Comparison of ENCODE assay signal across 12 mouse cellular contexts in genomic region chr3:9552332-9552731, GRCm38 (mm10). TPM values are rescaled to one million over a fixed set of nuclear protein-coding genes. Genes with fewer than 3 reads are reported as not detected.
DNase-seq lines count a peak whose midpoint lies in the region; ATAC-seq and TF ChIP-seq lines count a peak whose summit lies in the region.
"Had no signal": no experiment of that assay in that cellular context is flagged by ENCODE, and none has a peak within 500 bp of the region (broad histone marks: within the 10 kb centered on the region; RNA-seq: fewer than 3 reads in every experiment).

No protein-coding gene starts in this region.

- no peak overlapping the region for H3K27ac ChIP-seq in kidney, embryonic 15.5 days
- H3K27ac ChIP-seq: embryonic facial prominence, embryonic 10.5 days; hindbrain, postnatal 0 days; liver, embryonic 14.5 days had no signal

- CTCF ChIA-PET in Patski (lab: Charles Lee) = interaction anchor here (1.1 to 1.4 kb wide), 4 partner anchors 8 to 25 kb away, joined by 3 to 4 read pairs (median 3); no protein-coding TSS in a partner anchor

- in situ Hi-C loops in Patski (cut with MboI; ENCODE audit: low pct_unique_long_range_greater_than_20kb) = no loop called here

- DNase-seq in kidney, adult 18-20 months = no peak
- no peak for DNase-seq in Patski (ENCODE audit: low read depth, low spot score)
- DNase-seq in heart, postnatal 4 days = peak; percentile 42
- DNase-seq in lung, postnatal 10 days = peak; percentile 54
- DNase-seq in spleen, postnatal 36 days (ENCODE audit: low spot score in 2 of 2) = no peak
- DNase-seq: gastrocnemius, postnatal 14 days had no signal

- H3K4me2 ChIP-seq in kidney, embryonic 15.5 days = no peak overlapping the region

- no peak for TF ChIP-seq CTCF in Patski (IDR thresholded peaks at IDR 0.05)

- WGBS in kidney, embryonic 15.5 days = 31% methylated on average over 8 of the region's 8 CpGs

- POLR2A ChIA-PET in Patski (lab: Charles Lee) = interaction anchor here (1.3 kb wide), 1 partner anchor 27 kb away, joined by 3 read pairs; no protein-coding TSS in a partner anchor

- no peaks in the 10 kb centered on the region for H3K9me3 ChIP-seq in kidney, embryonic 15.5 days (replicated peaks)
- H3K9me3 ChIP-seq: embryonic facial prominence, embryonic 10.5 days had no signal

- peaks cover 48% of the 10 kb centered on the region for H3K4me1 ChIP-seq in kidney, embryonic 15.5 days

- no peak overlapping the region for H3K9ac ChIP-seq in kidney, embryonic 15.5 days
- H3K9ac ChIP-seq: liver, embryonic 14.5 days had no signal

- H3K4me3 ChIP-seq in kidney, embryonic 15.5 days (replicated peaks) = no peak overlapping the region
- H3K4me3 ChIP-seq: embryonic facial prominence, embryonic 10.5 days had no signal

- no peaks in the 10 kb centered on the region for H3K27me3 ChIP-seq in kidney, embryonic 15.5 days
- H3K27me3 ChIP-seq in Patski = no peaks in the 10 kb centered on the region

- H3K36me3 ChIP-seq in kidney, embryonic 15.5 days = no peaks in the 10 kb centered on the region
- H3K36me3 ChIP-seq: embryonic facial prominence, embryonic 10.5 days had no signal

- peak; percentile 75 for ATAC-seq in kidney, embryonic 15.5 days (replicated peaks; ENCODE audit: low FRiP score)
- peak; percentile 44 for ATAC-seq in Patski
- no peak for ATAC-seq in cerebellum, adult (ENCODE audit: insufficient number of reproducible peaks, low FRiP score, low TSS enrichment)
- ATAC-seq: activated CD4-positive, CD25-positive, alpha-beta regulatory T cell, adult 4 months; hindbrain, postnatal 0 days had no signal

RNA-seq across cellular contexts. Expression of gene Zfp704, which starts 57.6 kb away (rescaled TPM):
- polyA plus RNA-seq in kidney, embryonic 15.5 days (2015; fragmentation: Nextera tagmentation; extraction: Ambion mirVana) = 11.0 and 12.1 TPM in 2 replicates
- polyA plus RNA-seq in Patski (2021) = 24.8 TPM
- 10 to 100 TPM; 36.9 to 38.6 TPM for total RNA-seq in heart, postnatal 4 days (2021)

Comparison
In these comparisons a context has a peak if more than half of its experiments do, and no peak if none do; other contexts are left out.
1. DNase-seq: peak in heart, postnatal 4 days (single experiment) and lung, postnatal 10 days (single experiment); none in kidney, adult 18-20 months (single experiment), Patski (single experiment) and spleen, postnatal 36 days (0 of 2).